Mouse (Mus musculus): ENCODE measurements at regions not wholly inside any gene's neighbourhood (a gene's known extent, or its start where the extent isn't known, plus 50 kb on each side); places are given as distances from the start of the nearest gene placed in this dataset.
A peak's percentile ranks its signal among the peaks of the same experiment; 100 is the strongest.

DNA sequence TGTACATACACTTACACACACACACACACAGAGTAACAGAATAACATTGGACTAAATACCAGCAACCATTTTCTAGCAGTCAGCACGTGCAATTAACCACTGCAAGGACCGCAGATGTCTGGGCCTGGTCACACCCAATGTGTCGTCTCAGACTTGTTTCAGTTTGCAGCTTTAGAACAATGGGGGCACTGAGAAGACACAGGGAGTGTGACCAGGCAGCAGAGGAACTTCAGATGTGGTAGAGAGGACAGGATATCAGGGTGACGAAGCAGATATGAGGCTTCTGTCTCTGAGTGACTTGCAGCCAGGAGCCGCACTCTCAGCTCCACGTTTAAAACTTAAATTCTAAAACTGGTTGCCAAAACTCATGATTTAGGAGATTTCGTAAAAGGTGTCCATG, 183.9 kb upstream of the Spdye4c start:
- Histone ChIP-seq H3K9ac (ENCODE audit: low read depth, low read length) (no peak overlapping the region), H3K9me3 (replicated peaks; ENCODE audit: low read length) (no peaks in the 10 kb centered on the region), H3K4me1 (replicated peaks; ENCODE audit: insufficient read depth, low read length) (0 out of 2 replicates have a peak, but pooled peaks cover 3% of the 10 kb centered on the region), H3K4me2 (ENCODE audit: low read length) (no peak overlapping the region), H3K4me3 (replicated peaks; ENCODE audit: low read depth, low read length) (no peak overlapping the region), H3K27me3 (ENCODE audit: insufficient read depth, low read length) (no peaks in the 10 kb centered on the region), H3K36me3 (ENCODE audit: insufficient read depth, low read length) (no peaks in the 10 kb centered on the region), H3K27ac (no peak overlapping the region)
- ATAC-seq (replicated peaks; ENCODE audit: low FRiP score, low read depth): no peak
- TF ChIP-seq CTCF (IDR thresholded peaks at IDR 0.05; ENCODE audit: low read depth): no peak
- DNase-seq (ENCODE audit: low spot score): no peak
- WGBS: 72% methylated on average over 7 of the region's 7 CpGs

DNA sequence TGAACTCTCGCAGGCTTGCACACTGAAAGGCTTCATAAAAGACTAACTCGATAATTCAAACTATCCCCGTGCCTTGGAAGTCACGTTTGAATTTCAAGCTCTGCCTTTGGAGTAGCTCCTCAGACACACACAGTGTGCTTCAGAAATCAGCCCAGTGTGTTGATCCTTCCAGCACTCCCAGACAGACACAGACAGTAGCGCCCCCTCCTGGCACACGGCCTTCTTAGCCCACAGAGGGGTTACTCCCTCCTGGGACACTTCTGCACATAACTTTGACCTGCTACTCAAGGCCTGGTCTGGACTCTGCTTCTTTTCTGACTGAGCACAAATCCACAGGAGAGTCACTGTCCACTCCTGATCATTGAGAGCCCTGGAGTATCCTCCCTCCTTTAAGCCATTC, 182.3 kb upstream of the Spdye4c start:
- no peaks in the 10 kb centered on the region for H3K27me3 ChIP-seq (ENCODE audit: insufficient read depth, low read length)
- TF ChIP-seq CTCF (IDR thresholded peaks at IDR 0.05; ENCODE audit: low read depth): peak; percentile 71
- H3K36me3 ChIP-seq (ENCODE audit: insufficient read depth, low read length): no peaks in the 10 kb centered on the region
- DNase-seq (ENCODE audit: low spot score) (peak; percentile 68), ATAC-seq (replicated peaks; ENCODE audit: low FRiP score, low read depth) (no peak)
- H3K4me2 ChIP-seq (ENCODE audit: low read length): no peak overlapping the region
- no peaks in the 10 kb centered on the region for H3K9me3 ChIP-seq (replicated peaks; ENCODE audit: low read length)
- H3K4me1 ChIP-seq (replicated peaks; ENCODE audit: insufficient read depth, low read length): no peaks in the 10 kb centered on the region
- WGBS: 29% methylated on average over 6 of the region's 6 CpGs
- no peak overlapping the region for H3K4me3 ChIP-seq (replicated peaks; ENCODE audit: low read depth, low read length)
- H3K27ac ChIP-seq: no peak overlapping the region
- H3K9ac ChIP-seq (ENCODE audit: low read depth, low read length): no peak overlapping the region

DNA sequence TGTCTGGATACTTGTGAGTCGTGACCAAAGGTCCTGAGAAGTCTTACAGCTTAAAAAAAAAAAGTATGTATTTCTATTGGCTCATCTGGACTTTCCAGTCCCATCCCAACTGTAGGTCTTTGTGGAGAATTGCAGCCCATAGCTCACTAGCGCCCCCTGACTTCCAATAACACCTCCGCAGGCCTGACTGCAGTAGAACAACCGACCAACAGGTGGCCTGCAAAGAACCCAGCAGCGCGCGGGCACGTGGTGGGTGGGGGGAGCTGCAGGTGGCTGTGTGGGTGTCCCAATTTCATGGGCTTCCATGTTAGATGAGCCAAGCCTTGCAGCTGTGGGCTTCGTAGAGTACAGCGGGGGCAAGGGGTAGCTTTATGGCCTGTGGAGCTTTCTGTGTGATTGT, 178.7 kb upstream of the Spdye4c start:
- peak; percentile 98 for TF ChIP-seq CTCF (IDR thresholded peaks at IDR 0.05; ENCODE audit: low read depth)
- H3K4me2 ChIP-seq (ENCODE audit: low read length): no peak overlapping the region
- no peak overlapping the region for H3K27ac ChIP-seq

DNA sequence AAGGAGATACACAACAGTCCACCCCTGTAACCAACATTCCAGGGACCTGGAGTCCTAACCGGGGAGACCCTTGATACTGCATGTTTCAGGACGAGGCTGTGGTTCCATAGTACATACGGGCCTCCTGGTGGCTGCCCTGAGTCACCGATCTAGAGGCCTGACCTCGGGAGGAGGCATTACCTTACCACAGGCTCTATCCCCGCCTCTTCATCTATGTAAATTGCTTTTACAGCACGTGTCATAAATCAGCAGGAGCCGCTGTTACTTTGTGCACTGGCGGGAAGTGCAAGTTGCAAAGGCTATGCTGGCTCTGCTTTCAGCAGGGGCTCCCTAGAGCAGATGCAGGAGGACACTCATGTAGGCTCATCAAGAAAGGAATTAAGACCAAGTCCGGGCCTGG, 178.0 kb upstream of the Spdye4c start:
- no peak overlapping the region for H3K9ac ChIP-seq (ENCODE audit: low read depth, low read length)
- ATAC-seq (replicated peaks; ENCODE audit: low FRiP score, low read depth) (peak; percentile 79), DNase-seq (ENCODE audit: low spot score) (peak; percentile 81)
- no peak overlapping the region for H3K27ac ChIP-seq
- 7% methylated on average over 10 of the region's 10 CpGs for WGBS
- H3K4me3 ChIP-seq (replicated peaks; ENCODE audit: low read depth, low read length): no peak overlapping the region
- H3K36me3 ChIP-seq (ENCODE audit: insufficient read depth, low read length): no peaks in the 10 kb centered on the region
- no peaks in the 10 kb centered on the region for H3K9me3 ChIP-seq (replicated peaks; ENCODE audit: low read length)
- H3K27me3 ChIP-seq (ENCODE audit: insufficient read depth, low read length): no peaks in the 10 kb centered on the region
- H3K4me1 ChIP-seq (replicated peaks; ENCODE audit: insufficient read depth, low read length): no peaks in the 10 kb centered on the region
- TF ChIP-seq CTCF (IDR thresholded peaks at IDR 0.05; ENCODE audit: low read depth): no peak; the same call in 1 of the 2 replicates
- no peak overlapping the region for H3K4me2 ChIP-seq (ENCODE audit: low read length)

More for the DNA sequence above, 178.7 kb upstream of the Spdye4c start:
- no peak overlapping the region for H3K9ac ChIP-seq (ENCODE audit: low read depth, low read length)
- WGBS: 17% methylated on average over 10 of the region's 10 CpGs
- no peaks in the 10 kb centered on the region for H3K4me1 ChIP-seq (replicated peaks; ENCODE audit: insufficient read depth, low read length)
- H3K9me3 ChIP-seq (replicated peaks; ENCODE audit: low read length): no peaks in the 10 kb centered on the region
- no peaks in the 10 kb centered on the region for H3K36me3 ChIP-seq (ENCODE audit: insufficient read depth, low read length)
- H3K27me3 ChIP-seq (ENCODE audit: insufficient read depth, low read length): no peaks in the 10 kb centered on the region
- ATAC-seq (replicated peaks; ENCODE audit: low FRiP score, low read depth): peak; percentile 71
- no peak overlapping the region for H3K4me3 ChIP-seq (replicated peaks; ENCODE audit: low read depth, low read length)
- DNase-seq (ENCODE audit: low spot score): peak; percentile 83

DNA sequence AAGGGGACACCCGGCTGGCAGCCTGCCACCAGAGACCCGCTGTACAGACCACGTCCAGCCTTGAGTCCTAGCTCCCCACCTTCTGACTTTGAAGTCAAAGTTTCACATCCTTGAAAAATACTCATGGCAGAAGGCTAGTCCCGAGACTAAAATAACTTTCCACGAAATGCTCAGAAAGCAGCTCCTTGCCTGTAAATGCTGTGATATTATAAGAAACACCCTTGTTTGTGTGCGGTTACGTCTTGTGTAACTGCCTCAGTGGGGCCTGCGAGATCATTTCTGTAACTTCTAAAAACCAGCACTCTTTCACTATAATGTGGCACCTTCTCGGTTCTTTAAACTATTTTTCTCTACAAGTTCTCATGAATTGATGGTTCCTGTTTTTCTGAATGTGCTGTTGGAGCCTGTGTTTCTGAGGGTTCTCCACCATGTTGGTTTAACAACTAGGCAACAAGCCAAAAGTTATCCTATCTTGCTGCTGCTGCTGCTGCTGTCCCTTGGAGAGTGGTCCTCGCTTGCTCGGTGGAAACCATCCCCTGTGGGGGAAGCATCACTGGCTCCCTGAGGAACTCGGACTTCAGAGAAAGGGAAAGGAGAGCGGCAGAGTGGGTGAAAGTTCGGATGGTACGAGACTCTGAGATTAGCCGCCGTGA, 176.3 kb upstream of the Spdye4c start:
- 78% methylated on average over 17 of the region's 17 CpGs for WGBS
- no peaks in the 10 kb centered on the region for H3K4me1 ChIP-seq (replicated peaks; ENCODE audit: insufficient read depth, low read length)
- H3K9ac ChIP-seq (ENCODE audit: low read depth, low read length): no peak overlapping the region
- H3K4me3 ChIP-seq (replicated peaks; ENCODE audit: low read depth, low read length): no peak overlapping the region
- no peaks in the 10 kb centered on the region for H3K9me3 ChIP-seq (replicated peaks; ENCODE audit: low read length)
- H3K36me3 ChIP-seq (ENCODE audit: insufficient read depth, low read length): no peaks in the 10 kb centered on the region
- no peak overlapping the region for H3K27ac ChIP-seq
- H3K27me3 ChIP-seq (ENCODE audit: insufficient read depth, low read length): no peaks in the 10 kb centered on the region
- no peak overlapping the region for H3K4me2 ChIP-seq (ENCODE audit: low read length)
- ATAC-seq (replicated peaks; ENCODE audit: low FRiP score, low read depth) (no peak), DNase-seq (ENCODE audit: low spot score) (no peak)
- no peak for TF ChIP-seq CTCF (IDR thresholded peaks at IDR 0.05; ENCODE audit: low read depth)

DNA sequence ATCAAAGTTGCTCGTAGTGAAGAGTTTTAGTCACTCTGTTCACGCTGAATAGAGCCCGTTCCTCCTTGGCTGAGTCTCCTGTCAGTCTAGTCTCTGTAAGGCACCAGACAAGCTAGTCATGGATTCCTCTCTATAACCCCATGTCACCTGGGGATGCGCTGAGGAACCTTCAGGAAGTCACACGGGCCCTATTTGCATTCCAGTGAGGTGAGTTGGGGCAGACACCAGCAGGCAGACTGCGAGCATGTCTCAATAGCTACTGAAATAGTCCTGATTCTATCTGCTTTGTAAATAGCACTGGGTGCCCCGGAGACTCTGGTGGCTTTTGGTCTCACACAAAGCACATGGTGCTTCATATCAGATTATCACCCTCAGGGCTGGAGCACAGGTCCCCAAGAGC, 174.6 kb upstream of the Spdye4c start:
- DNase-seq (ENCODE audit: low spot score) (no peak), ATAC-seq (replicated peaks; ENCODE audit: low FRiP score, low read depth) (no peak)
- 69% methylated on average over 7 of the region's 7 CpGs for WGBS

DNA sequence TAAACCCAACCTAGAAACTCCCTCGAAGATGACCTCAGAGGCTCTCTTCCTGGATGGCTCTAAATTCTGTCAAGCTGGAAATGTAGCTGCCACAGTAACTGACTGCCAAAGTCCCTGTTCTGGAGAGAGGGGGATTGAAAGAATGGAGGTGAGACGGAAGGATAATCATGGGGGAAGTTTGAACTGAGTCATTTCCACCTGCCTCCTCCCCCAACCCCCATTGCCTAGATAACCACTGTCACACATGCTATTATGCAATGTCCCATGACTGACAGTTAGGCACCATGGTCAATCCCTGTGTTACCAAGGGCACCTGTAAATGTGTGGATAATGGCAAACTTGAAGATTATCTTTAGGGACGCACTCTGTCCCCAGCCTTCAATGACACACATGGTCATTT, 172.0 kb upstream of the Spdye4c start:
- no peak for TF ChIP-seq CTCF (IDR thresholded peaks at IDR 0.05; ENCODE audit: low read depth)
- Histone ChIP-seq H3K9me3 (replicated peaks; ENCODE audit: low read length) (no peaks in the 10 kb centered on the region), H3K36me3 (ENCODE audit: insufficient read depth, low read length) (no peaks in the 10 kb centered on the region), H3K9ac (ENCODE audit: low read depth, low read length) (no peak overlapping the region), H3K4me2 (ENCODE audit: low read length) (no peak overlapping the region), H3K4me1 (replicated peaks; ENCODE audit: insufficient read depth, low read length) (no peaks in the 10 kb centered on the region), H3K4me3 (replicated peaks; ENCODE audit: low read depth, low read length) (no peak overlapping the region), H3K27ac (no peak overlapping the region), H3K27me3 (ENCODE audit: insufficient read depth, low read length) (no peaks in the 10 kb centered on the region)
- DNase-seq (ENCODE audit: low spot score) (no peak), ATAC-seq (replicated peaks; ENCODE audit: low FRiP score, low read depth) (no peak)
- whole genome bisulfite sequencing: 74% methylated on average over 3 of the region's 3 CpGs

More for the DNA sequence above, 174.6 kb upstream of the Spdye4c start:
- Histone ChIP-seq H3K27me3 (ENCODE audit: insufficient read depth, low read length) (no peaks in the 10 kb centered on the region), H3K36me3 (ENCODE audit: insufficient read depth, low read length) (no peaks in the 10 kb centered on the region), H3K4me3 (replicated peaks; ENCODE audit: low read depth, low read length) (no peak overlapping the region), H3K9me3 (replicated peaks; ENCODE audit: low read length) (no peaks in the 10 kb centered on the region), H3K4me2 (ENCODE audit: low read length) (no peak overlapping the region), H3K4me1 (replicated peaks; ENCODE audit: insufficient read depth, low read length) (no peaks in the 10 kb centered on the region), H3K27ac (no peak overlapping the region), H3K9ac (ENCODE audit: low read depth, low read length) (no peak overlapping the region)
- no peak for TF ChIP-seq CTCF (IDR thresholded peaks at IDR 0.05; ENCODE audit: low read depth)

All from kidney, postnatal 0 days (tissue).